Mouse (Mus musculus) embryonic fibroblast, embryonic 13.5 days (primary cell): ENCODE measurements at regions not wholly inside any gene's neighbourhood (a gene's known extent, or its start where the extent isn't known, plus 50 kb on each side); places are given as distances from the start of the nearest gene placed in this dataset.

Source experiments
- CTCF ChIP-seq: IDR thresholded peaks from 2 replicates; pipeline ENCODE4 v1.5.1; 2011; ENCODE audit warnings: mild to moderate bottlenecking, control low read depth, low read length, moderate library complexity, borderline replicate concordance; ENCODE audit not compliant: insufficient read depth
- POLR2A ChIP-seq: IDR thresholded peaks from 2 replicates; pipeline ENCODE4 v1.6.1; 2011; ENCODE audit warnings: low read depth, mild to moderate bottlenecking, control low read depth, low read length, moderate library complexity

- TF ChIP-seq CTCF (no peak), POLR2A (no peak)
Observed at GRCm38 (mm10) chr15:24796836-24797235, 616.7 kb downstream of the Basp1 start.
